Mouse (Mus musculus) embryonic fibroblast, embryonic 13.5 days (primary cell): ENCODE measurements around the gene Nsmce1. TPM values are rescaled to one million over a fixed set of nuclear protein-coding genes. Genes with fewer than 3 reads are reported as not detected.
A peak's percentile ranks its signal among the peaks of the same experiment; 100 is the strongest.
"Not testable (repeated sequence)": the region's sequence is repeated elsewhere in the genome, so short reads cannot be mapped to it uniquely, and the experiment has no call there.

Source experiments
- H3K27ac ChIP-seq: 2 replicates; pipeline ENCODE4 v1.5.1; 2012; ENCODE audit warnings: low read length, control low read depth, inconsistent platforms; ENCODE audit not compliant: insufficient read depth
- H3K4me1 ChIP-seq: 2 replicates; pipeline ENCODE4 v1.6.1; 2011; ENCODE audit warnings: low read length; ENCODE audit not compliant: control insufficient read depth, insufficient read depth
- H3K4me3 ChIP-seq: 2 replicates; pipeline ENCODE4 v1.5.1; 2011; ENCODE audit warnings: mild to moderate bottlenecking, control low read depth, low read length; ENCODE audit not compliant: insufficient read depth
- CTCF ChIP-seq: IDR thresholded peaks from 2 replicates; pipeline ENCODE4 v1.5.1; 2011; ENCODE audit warnings: mild to moderate bottlenecking, control low read depth, low read length, moderate library complexity, borderline replicate concordance; ENCODE audit not compliant: insufficient read depth
- POLR2A ChIP-seq: IDR thresholded peaks from 2 replicates; pipeline ENCODE4 v1.6.1; 2011; ENCODE audit warnings: low read depth, mild to moderate bottlenecking, control low read depth, low read length, moderate library complexity
- polyA plus RNA-seq: library from polyadenylated mRNA; stranded (reverse); fragments of >200 nt; gene quantifications from 2 replicates; pipeline ENCODE4 v1.2.4, GENCODE M21; 2011; ENCODE audit warnings: low read depth; ENCODE audit not compliant: missing spikeins, insufficient read length

Gene Nsmce1
- polyA plus RNA-seq, 1 experiment: 55.1 TPM

- Histone ChIP-seq H3K4me1 (peaks cover 6% of the 10 kb centered on the region; the same call in 1 of the 2 replicates), H3K27ac (peak within 1 kb of the TSS; percentile 93), H3K4me3 (peak within 1 kb of the TSS; percentile 57)
- no peak for TF ChIP-seq CTCF
- TF ChIP-seq POLR2A: peak; percentile 82
These were observed 46.7 kb downstream of the Nsmce1 start, which contains the start of gene Kdm8 for GRCm38 (mm10) chr7:125444464-125445401. Gene Kdm8, plus strand, starts transcription at chr7:125444676.

GRCm38 (mm10) chr7:125444076-125444463 lies 47.3 kb downstream of the Nsmce1 start:
- Histone ChIP-seq H3K4me3 (peak overlapping the region; percentile 57), H3K4me1 (peaks cover 6% of the 10 kb centered on the region; the same call in 1 of the 2 replicates), H3K27ac (0 out of 2 replicates have a peak overlapping the region, but pooled peaks have one; percentile 6)
- TF ChIP-seq CTCF: no peak
- no peak for TF ChIP-seq POLR2A

GRCm38 (mm10) chr7:125442323-125442722 lies 49.1 kb downstream of the Nsmce1 start:
- Histone ChIP-seq H3K4me3 (no peak overlapping the region), H3K4me1 (peaks cover 6% of the 10 kb centered on the region; the same call in 1 of the 2 replicates), H3K27ac (no peak overlapping the region)
- TF ChIP-seq CTCF: no peak
- TF ChIP-seq POLR2A: no peak

GRCm38 (mm10) chr7:125434666-125435290 lies 56.6 kb downstream of the Nsmce1 start:
- Histone ChIP-seq H3K27ac (no peak overlapping the region), H3K4me1 (no peaks in the 10 kb centered on the region), H3K4me3 (no peak overlapping the region)
- TF ChIP-seq CTCF: no peak
- TF ChIP-seq POLR2A: no peak

GRCm38 (mm10) chr7:125433874-125434273 lies 57.5 kb downstream of the Nsmce1 start:
- H3K4me1 ChIP-seq: no peaks in the 10 kb centered on the region
- H3K4me3 ChIP-seq: no peak overlapping the region
- H3K27ac ChIP-seq: no peak overlapping the region
- TF ChIP-seq CTCF: no peak
- no peak for TF ChIP-seq POLR2A

GRCm38 (mm10) chr7:125430170-125430842 lies 61.1 kb downstream of the Nsmce1 start:
- Histone ChIP-seq H3K4me3 (no peak overlapping the region), H3K4me1 (no peaks in the 10 kb centered on the region), H3K27ac (no peak overlapping the region)
- TF ChIP-seq POLR2A: no peak
- no peak for TF ChIP-seq CTCF

GRCm38 (mm10) chr7:125428816-125429500 lies 62.4 kb downstream of the Nsmce1 start:
- H3K27ac ChIP-seq, H3K4me3 ChIP-seq, H3K4me1 ChIP-seq: not testable (repeated sequence)

- no peak for TF ChIP-seq POLR2A
- TF ChIP-seq CTCF: no peak
- Histone ChIP-seq H3K4me3 (no peak overlapping the region), H3K4me1 (no peaks in the 10 kb centered on the region), H3K27ac (no peak overlapping the region)
These were observed 63.0 kb downstream of the Nsmce1 start for GRCm38 (mm10) chr7:125428381-125428780.

- Histone ChIP-seq H3K27ac (no peak overlapping the region), H3K4me3 (no peak overlapping the region), H3K4me1 (no peaks in the 10 kb centered on the region)
- no peak for TF ChIP-seq CTCF
- no peak for TF ChIP-seq POLR2A
These were observed 63.8 kb downstream of the Nsmce1 start for GRCm38 (mm10) chr7:125427492-125428090.
